Mouse (Mus musculus): Measurements from ENCODE around the gene Dscam.

- TF ChIP-seq CTCF (IDR thresholded peaks at IDR 0.05; ENCODE audit: extremely low read depth, insufficient read depth, insufficient read length, insufficient replicate concordance) (no peak), POLR2A (IDR thresholded peaks at IDR 0.05; ENCODE audit: low read depth, low read length) (no peak)
These were observed 549.7 kb downstream of the Dscam start for GRCm38 (mm10) chr16:96620861-96621260.
